13 mouse cellular contexts compared by ENCODE assay signal in the genomic region with DNA sequence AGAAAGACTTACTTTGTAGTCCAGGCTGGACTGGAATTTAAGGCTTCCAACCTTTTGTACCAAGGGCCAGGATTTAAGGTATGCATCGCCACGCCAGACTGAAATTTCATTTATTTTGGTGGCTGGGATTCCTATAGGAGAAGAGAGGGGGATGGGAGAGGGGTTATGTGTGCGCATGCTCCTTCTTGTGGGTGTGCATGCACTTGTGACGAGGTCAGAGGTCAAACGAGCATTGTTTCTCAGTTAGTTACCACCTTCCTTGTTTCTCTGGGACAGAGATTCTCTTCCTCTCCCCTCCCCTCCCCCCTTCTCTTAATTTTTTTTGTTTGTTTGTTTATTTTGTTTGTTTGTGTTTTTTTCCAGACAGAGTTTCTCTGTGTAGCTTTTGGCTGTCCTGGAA.
"Had no signal": no experiment of that assay in that cellular context is flagged by ENCODE, and none has a peak within 500 bp of the region (broad histone marks: within the 10 kb centered on the region; RNA-seq: fewer than 3 reads in every experiment).

No protein-coding gene starts in this region.

- H3K9me3 ChIP-seq: limb, embryonic 15.5 days; liver, embryonic 12.5 days; midbrain, embryonic 15.5 days; neural tube, embryonic 12.5 days had no signal

- H3K4me3 ChIP-seq: limb, embryonic 15.5 days; liver, embryonic 12.5 days; megakaryocyte, embryonic 14.5 days; midbrain, embryonic 15.5 days; neural tube, embryonic 12.5 days had no signal

- DNase-seq: kidney, postnatal 4 days; left cerebral cortex, postnatal 4 days; lung, embryonic 14.5 days; lung, postnatal 10 days; lung, postnatal 4 days; thymus, postnatal 4 days had no signal

- H3K27ac ChIP-seq: liver, embryonic 12.5 days; midbrain, embryonic 15.5 days; neural tube, embryonic 12.5 days; stomach, postnatal 0 days had no signal

- H3K4me1 ChIP-seq: megakaryocyte, embryonic 14.5 days; midbrain, embryonic 15.5 days had no signal

- H3K4me2 ChIP-seq: limb, embryonic 15.5 days; liver, embryonic 12.5 days; lung, embryonic 14.5 days; midbrain, embryonic 11.5 days; midbrain, embryonic 15.5 days; neural tube, embryonic 12.5 days had no signal

- H3K36me3 ChIP-seq: limb, embryonic 15.5 days; midbrain, embryonic 15.5 days; neural tube, embryonic 12.5 days had no signal

- H3K27me3 ChIP-seq: limb, embryonic 15.5 days; midbrain, embryonic 15.5 days; neural tube, embryonic 12.5 days had no signal

- H3K9ac ChIP-seq: limb, embryonic 15.5 days; liver, embryonic 12.5 days; lung, embryonic 14.5 days; midbrain, embryonic 15.5 days; neural tube, embryonic 12.5 days had no signal

- ATAC-seq: liver, embryonic 12.5 days; midbrain, embryonic 15.5 days had no signal
